Mouse (Mus musculus) kidney, postnatal 25 days (tissue): ENCODE measurements at regions not wholly inside any gene's neighbourhood (a gene's known extent, or its start where the extent isn't known, plus 50 kb on each side); places are given as distances from the start of the nearest gene placed in this dataset.
A peak's percentile ranks its signal among the peaks of the same experiment; 100 is the strongest.

Experiments
- DNase-seq, 2 experiments: peaks; one replicate each; pipeline ENCODE4 v3.0.0; 2021; ENCODE audit warnings: mixed read lengths in 2 of 2

GRCm38 (mm10) chr13:110802841-110803240 is 408.0 kb downstream of the Plk2 start:
- no peak for DNase-seq

- no peak for DNase-seq
Measured at GRCm38 (mm10) chr13:110812401-110812800, 417.6 kb downstream of the Plk2 start.

- no peak for DNase-seq
Measured at GRCm38 (mm10) chr13:110814066-110814465, 419.2 kb downstream of the Plk2 start.

GRCm38 (mm10) chr13:110819301-110819862 is 424.5 kb downstream of the Plk2 start:
- DNase-seq: no peak

- no peak for DNase-seq
Measured at GRCm38 (mm10) chr13:110824878-110825277, 429.9 kb upstream of the Actbl2 start.

- DNase-seq: no peak
Measured at GRCm38 (mm10) chr13:110832442-110832841, 422.4 kb upstream of the Actbl2 start.

- DNase-seq: no peak
Measured at GRCm38 (mm10) chr13:110836936-110837335, 417.9 kb upstream of the Actbl2 start.

- no peak for DNase-seq
Measured at GRCm38 (mm10) chr13:110841949-110842348, 412.9 kb upstream of the Actbl2 start.

- DNase-seq: peak in 1 of 2 experiments; percentile 3
Measured at GRCm38 (mm10) chr13:110845695-110846094, 409.1 kb upstream of the Actbl2 start.

- DNase-seq: no peak
Measured at GRCm38 (mm10) chr13:110852996-110853727, 401.7 kb upstream of the Actbl2 start.

GRCm38 (mm10) chr13:110854213-110854612 is 400.6 kb upstream of the Actbl2 start:
- DNase-seq: peak in 1 of 2 experiments; percentile 5

GRCm38 (mm10) chr13:110865902-110866512 is 388.8 kb upstream of the Actbl2 start:
- no peak for DNase-seq

- peak in 1 of 2 experiments; percentile 2 for DNase-seq
Measured at GRCm38 (mm10) chr13:110866713-110867112, 388.1 kb upstream of the Actbl2 start.

GRCm38 (mm10) chr13:110871125-110871775 is 383.6 kb upstream of the Actbl2 start:
- DNase-seq: no peak

- DNase-seq: no peak
Measured at GRCm38 (mm10) chr13:110871776-110872135, 383.1 kb upstream of the Actbl2 start.

- DNase-seq: no peak
Measured at GRCm38 (mm10) chr13:110881573-110881972, 373.2 kb upstream of the Actbl2 start.

- DNase-seq: no peak
Measured at GRCm38 (mm10) chr13:110882173-110882572, 372.6 kb upstream of the Actbl2 start.

- DNase-seq: no peak
Measured at GRCm38 (mm10) chr13:110882661-110883172, 372.1 kb upstream of the Actbl2 start.

GRCm38 (mm10) chr13:110893909-110894308 is 360.9 kb upstream of the Actbl2 start:
- peak; percentile 30 to 68 for DNase-seq

GRCm38 (mm10) chr13:110895349-110895748 is 359.5 kb upstream of the Actbl2 start:
- no peak for DNase-seq

- no peak for DNase-seq
Measured at GRCm38 (mm10) chr13:110895900-110896299, 358.9 kb upstream of the Actbl2 start.

GRCm38 (mm10) chr13:110897621-110898020 is 357.2 kb upstream of the Actbl2 start:
- peak; percentile 49 to 62 for DNase-seq

GRCm38 (mm10) chr13:110902994-110903644 is 351.7 kb upstream of the Actbl2 start:
- peak; percentile 93 to 95 for DNase-seq
